8 mouse cellular contexts compared by ENCODE assay signal in the genomic region with DNA sequence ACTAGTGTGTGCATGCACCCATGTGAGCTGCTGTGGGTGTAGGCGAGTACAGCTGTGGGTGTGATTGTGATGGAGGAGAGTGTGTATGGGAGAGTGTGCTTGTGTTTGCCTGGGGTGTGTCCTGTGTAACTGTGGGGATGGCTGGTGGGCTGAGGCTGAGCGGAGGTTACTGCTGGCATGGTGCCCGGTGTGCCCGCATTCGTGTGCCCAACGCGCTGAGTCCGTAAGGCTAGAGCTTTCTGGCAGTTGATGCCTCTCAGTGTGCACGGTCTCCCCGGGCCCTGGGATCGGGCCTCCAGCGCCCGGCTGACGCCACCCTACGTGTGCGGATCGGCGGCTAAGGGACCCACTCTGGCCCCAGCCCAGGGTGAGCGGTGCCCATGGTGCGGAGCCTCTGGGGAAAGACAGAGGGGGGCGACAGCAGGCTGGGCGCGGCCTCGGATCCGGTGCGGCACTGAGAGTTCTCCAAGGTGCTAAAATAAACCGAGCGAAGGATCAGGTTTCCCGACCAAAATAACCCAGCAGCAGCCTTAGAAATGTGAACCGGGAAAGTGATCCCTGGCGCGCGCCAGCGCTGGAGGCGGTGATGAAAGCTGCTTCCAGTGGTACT. TPM values are rescaled to one million over a fixed set of nuclear protein-coding genes. Genes with fewer than 3 reads are reported as not detected.
DNase-seq lines count a peak whose midpoint lies in the region; ATAC-seq and TF ChIP-seq lines count a peak whose summit lies in the region.

No protein-coding gene starts in this region.

- WGBS in intestine, embryonic 14.5 days = 7% methylated on average over 35 of the region's 35 CpGs
- WGBS in midbrain, embryonic 12.5 days = 12% methylated on average over 35 of the region's 35 CpGs

- H3K4me2 ChIP-seq in intestine, embryonic 14.5 days (ENCODE audit: low read length) = peak overlapping the region; percentile 42
- peak overlapping the region; percentile 31 for H3K4me2 ChIP-seq in midbrain, embryonic 12.5 days (replicated peaks)

- H3K9ac ChIP-seq in intestine, embryonic 14.5 days (ENCODE audit: low read length) = no peak overlapping the region
- H3K9ac ChIP-seq in midbrain, embryonic 12.5 days (replicated peaks) = 0 out of 2 replicates have a peak overlapping the region, but pooled peaks have one; percentile 11

- H3K4me3 ChIP-seq in cortical plate, adult 2 months (ENCODE audit: insufficient read depth, low read length) = no peak overlapping the region
- peak overlapping the region; percentile 69 for H3K4me3 ChIP-seq in gastrocnemius, adult 2 months
- H3K4me3 ChIP-seq in intestine, embryonic 14.5 days (ENCODE audit: low read depth, low read length) = 0 out of 2 replicates have a peak overlapping the region, but pooled peaks have one; percentile 15
- 0 out of 2 replicates have a peak overlapping the region, but pooled peaks have one; percentile 10 for H3K4me3 ChIP-seq in midbrain, embryonic 12.5 days

- no peaks in the 10 kb centered on the region for H3K9me3 ChIP-seq in intestine, embryonic 14.5 days (ENCODE audit: control insufficient read depth, low read length)
- H3K9me3 ChIP-seq in midbrain, embryonic 12.5 days = no peaks in the 10 kb centered on the region

- H3K4me1 ChIP-seq in cortical plate, adult 2 months (ENCODE audit: control insufficient read depth, insufficient read depth, low read length) = peaks cover 7% of the 10 kb centered on the region
- H3K4me1 ChIP-seq in intestine, embryonic 14.5 days (replicated peaks; ENCODE audit: control insufficient read depth, insufficient read depth, low read length) = 0 out of 2 replicates have a peak, but pooled peaks cover 5% of the 10 kb centered on the region
- H3K4me1 ChIP-seq in midbrain, embryonic 12.5 days = peaks cover 19% of the 10 kb centered on the region

- DNase-seq in layer of hippocampus, postnatal 10 days (ENCODE audit: low spot score in 2 of 2) = peak; percentile 28 to 46
- DNase-seq in layer of hippocampus, postnatal 14 days (ENCODE audit: low spot score in 2 of 2) = no peak
- peak; percentile 94 for DNase-seq in gastrocnemius, adult 2 months
- no peak for DNase-seq in intestine, embryonic 14.5 days (ENCODE audit: low spot score)
- no peak for DNase-seq in urinary bladder, postnatal 25 days (ENCODE audit: low spot score)
- no peak for DNase-seq in urinary bladder, postnatal 10 days (ENCODE audit: low spot score)

- intact Hi-C loops in gastrocnemius, adult 2 months (cut with DNase I) = no loop called here

- TF ChIP-seq CTCF in cortical plate, adult 2 months (IDR thresholded peaks at IDR 0.05; ENCODE audit: extremely low read depth, insufficient read depth, low read length) = no peak
- no peak for TF ChIP-seq CTCF in gastrocnemius, adult 2 months (IDR thresholded peaks at IDR 0.05)

- peak overlapping the region; percentile 31; the same call in 1 of the 2 replicates for H3K27ac ChIP-seq in cortical plate, adult 2 months (ENCODE audit: insufficient read depth, low read length)
- H3K27ac ChIP-seq in gastrocnemius, adult 2 months = peak overlapping the region; percentile 93
- H3K27ac ChIP-seq in intestine, embryonic 14.5 days (ENCODE audit: low read depth) = no peak overlapping the region
- no peak overlapping the region for H3K27ac ChIP-seq in midbrain, embryonic 12.5 days (replicated peaks)

- no peaks in the 10 kb centered on the region for H3K36me3 ChIP-seq in intestine, embryonic 14.5 days (ENCODE audit: control insufficient read depth, insufficient read depth, low read length)
- H3K36me3 ChIP-seq in midbrain, embryonic 12.5 days = no peaks in the 10 kb centered on the region

- no peak for TF ChIP-seq POLR2A in cortical plate, adult 2 months (IDR thresholded peaks at IDR 0.05; ENCODE audit: extremely low read depth, insufficient read depth, low read length)

- H3K27me3 ChIP-seq in intestine, embryonic 14.5 days (replicated peaks; ENCODE audit: control insufficient read depth, insufficient read depth, low read length) = peaks cover 48% of the 10 kb centered on the region
- H3K27me3 ChIP-seq in midbrain, embryonic 12.5 days = peaks cover 75% of the 10 kb centered on the region

- no peak for ATAC-seq in intestine, embryonic 14.5 days (replicated peaks; ENCODE audit: low FRiP score, low TSS enrichment, low read depth)
- no peak for ATAC-seq in midbrain, embryonic 12.5 days (ENCODE audit: low FRiP score, low read depth)

RNA-seq across cellular contexts. Expression of a gene that starts 3.8 kb away (rescaled TPM):
- total RNA-seq in layer of hippocampus, postnatal 10 days (2021) = 1 to 10 TPM; 2.3 to 2.6 TPM
- total RNA-seq in layer of hippocampus, postnatal 14 days (2021) = 1 to 10 TPM; 2.4 to 2.7 TPM
- polyA plus RNA-seq in cortical plate, adult 2 months (2012; rRNA removed) = 3.2 and 3.7 TPM in 2 replicates
- 10 to 100 TPM in 1 of 2 experiments, 1 to 10 TPM in 1; 9.9 to 12.0 TPM for total RNA-seq in gastrocnemius, adult 2 months (2021)
- polyA plus RNA-seq in intestine, embryonic 14.5 days (2014; fragmentation: Nextera tagmentation; extraction: Ambion mirVana) = 1.5 and 1.7 TPM in 2 replicates
- 0.79 and 0.97 TPM in 2 replicates for polyA plus RNA-seq in midbrain, embryonic 12.5 days (2016; fragmentation: Nextera tagmentation; extraction: Ambion mirVana)

RNA-seq across cellular contexts. Expression of a gene that starts 6.9 kb away (rescaled TPM):
- total RNA-seq in layer of hippocampus, postnatal 10 days (2021) = 10 to 100 TPM; 17.7 to 19.0 TPM
- 10 to 100 TPM; 20.2 to 21.5 TPM for total RNA-seq in layer of hippocampus, postnatal 14 days (2021)
- polyA plus RNA-seq in cortical plate, adult 2 months (2012; rRNA removed) = 34.5 and 36.4 TPM in 2 replicates
- total RNA-seq in gastrocnemius, adult 2 months (2021) = 100 to 1,000 TPM; 109 to 120 TPM
- 4.2 and 4.8 TPM in 2 replicates for polyA plus RNA-seq in intestine, embryonic 14.5 days (2014; fragmentation: Nextera tagmentation; extraction: Ambion mirVana)
- 8.4 and 9.9 TPM in 2 replicates for polyA plus RNA-seq in midbrain, embryonic 12.5 days (2016; fragmentation: Nextera tagmentation; extraction: Ambion mirVana)

Comparison
In these comparisons a context has a peak if more than half of its experiments do, and no peak if none do; other contexts are left out.
1. DNase-seq: peak in layer of hippocampus, postnatal 10 days (2 of 2) and gastrocnemius, adult 2 months (single experiment); none in layer of hippocampus, postnatal 14 days (0 of 2), intestine, embryonic 14.5 days (single experiment), urinary bladder, postnatal 25 days (single experiment) and urinary bladder, postnatal 10 days (single experiment).
2. H3K27ac ChIP-seq: peak in cortical plate, adult 2 months (single experiment) and gastrocnemius, adult 2 months (single experiment); none in intestine, embryonic 14.5 days (single experiment) and midbrain, embryonic 12.5 days (single experiment).
3. RNA of a gene that starts 6.9 kb away (total RNA-seq): 109 to 120 TPM in gastrocnemius, adult 2 months; 20.2 to 21.5 TPM in layer of hippocampus, postnatal 14 days and 17.7 to 19.0 TPM in layer of hippocampus, postnatal 10 days; every median in the first group is over 4 times any median in the second.